Mouse (Mus musculus) intestine, postnatal 0 days (tissue): ENCODE data around the gene Xylb. TPM values are rescaled to one million over a fixed set of nuclear protein-coding genes. Genes with fewer than 3 reads are reported as not detected.
A peak's percentile ranks its signal among the peaks of the same experiment; 100 is the strongest.

Experiments
- ATAC-seq: fragments of 200-750 bp; cut with Nextera tagmentation; 2 replicates; pipeline ENCODE4 v1.8.0; 2017; ENCODE audit warnings: mild to moderate bottlenecking, moderate TSS enrichment, moderate library complexity
- H3K27ac ChIP-seq: fragments of 300-500 bp; sonication (generic); 2 replicates; pipeline ENCODE4 v1.5.1; 2014; ENCODE audit warnings: mild to moderate bottlenecking, low read depth, low read length, moderate library complexity
- H3K27me3 ChIP-seq: fragments of 300-500 bp; sonication (generic); replicated peaks from 2 replicates; pipeline ENCODE4 v1.6.1; 2014; ENCODE audit warnings: low read length, mixed read lengths; ENCODE audit not compliant: control insufficient read depth, insufficient read depth
- H3K36me3 ChIP-seq: fragments of 300-500 bp; sonication (generic); 2 replicates; pipeline ENCODE4 v1.6.1; 2014; ENCODE audit warnings: mild to moderate bottlenecking, moderate library complexity; ENCODE audit not compliant: control insufficient read depth, insufficient read depth
- H3K4me1 ChIP-seq: fragments of 300-500 bp; sonication (generic); replicated peaks from 2 replicates; pipeline ENCODE4 v1.6.1; 2014; ENCODE audit warnings: antibody characterized with exemption, low read length, mixed read lengths; ENCODE audit not compliant: control insufficient read depth, insufficient read depth
- H3K4me2 ChIP-seq: fragments of 300-500 bp; sonication (generic); replicated peaks from 2 replicates; pipeline ENCODE4 v1.6.1; 2014; ENCODE audit warnings: low read depth, mild to moderate bottlenecking, moderate library complexity
- H3K4me3 ChIP-seq: fragments of 300-500 bp; sonication (generic); 2 replicates; pipeline ENCODE4 v1.5.1; 2014; ENCODE audit warnings: low read depth, low read length
- H3K9ac ChIP-seq: fragments of 300-500 bp; sonication (generic); 2 replicates; pipeline ENCODE4 v1.6.1; 2014; ENCODE audit warnings: mild to moderate bottlenecking, low read depth, low read length
- H3K9me3 ChIP-seq: fragments of 300-500 bp; sonication (generic); 2 replicates; pipeline ENCODE4 v1.6.1; 2016; ENCODE audit warnings: mixed run types; ENCODE audit not compliant: control insufficient read depth
- CTCF ChIP-seq: sonication (generic); IDR thresholded peaks from 2 replicates; pipeline ENCODE4 v1.5.1; 2016; ENCODE audit warnings: low read depth, mild to moderate bottlenecking, control low read depth, antibody characterized with exemption, moderate library complexity
- WGBS: fragments of 180-500 bp; shearing (Covaris S2); extraction: QIAGEN DNeasy Blood & Tissue Kit; methylation state at CpG from one replicate; pipeline ENCODE4 v1.1.7; 2014; 5-methylcytosine and 5-hydroxymethylcytosine counted together
- polyA plus RNA-seq: library from polyadenylated mRNA; unstranded; fragments of >200 nt; fragmentation: Nextera tagmentation; extraction: Ambion mirVana; gene quantifications from 2 replicates; pipeline ENCODE4 v1.2.1, GENCODE M21; 2015

The Xylb gene
- polyA plus RNA-seq, 1 experiment from 2014 or later: 11.7 TPM

DNA sequence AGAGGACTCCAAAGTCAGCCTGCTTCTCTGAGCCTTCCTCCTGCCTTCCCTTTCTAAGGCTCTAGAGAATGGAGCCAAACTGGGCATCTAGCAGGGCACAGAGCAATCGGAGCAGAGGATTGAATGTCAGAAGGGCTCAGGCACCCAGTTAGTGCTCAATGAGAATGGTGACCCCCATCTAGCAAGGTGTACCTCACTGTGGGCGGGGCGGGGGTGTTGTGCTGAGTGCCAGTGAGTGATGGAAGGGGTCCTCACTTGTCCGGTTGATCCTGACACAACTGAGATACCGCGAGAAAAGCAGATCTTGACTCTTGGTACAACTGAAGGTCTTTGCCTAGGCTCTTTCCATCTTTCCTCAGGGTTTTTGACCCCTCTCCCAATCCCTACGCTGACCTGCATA is 18.1 kb upstream of the Xylb start:
- Histone ChIP-seq H3K36me3 (peaks cover 27% of the 10 kb centered on the region), H3K4me3 (peak overlapping the region; percentile 72), H3K9ac (peak overlapping the region; percentile 75), H3K9me3 (no peaks in the 10 kb centered on the region), H3K27ac (no peak overlapping the region), H3K4me2 (peak overlapping the region; percentile 66), H3K27me3 (no peaks in the 10 kb centered on the region), H3K4me1 (peaks cover 4% of the 10 kb centered on the region)
- 47% methylated on average over 7 of the region's 7 CpGs for WGBS
- no peak for TF ChIP-seq CTCF
- no peak for ATAC-seq

DNA sequence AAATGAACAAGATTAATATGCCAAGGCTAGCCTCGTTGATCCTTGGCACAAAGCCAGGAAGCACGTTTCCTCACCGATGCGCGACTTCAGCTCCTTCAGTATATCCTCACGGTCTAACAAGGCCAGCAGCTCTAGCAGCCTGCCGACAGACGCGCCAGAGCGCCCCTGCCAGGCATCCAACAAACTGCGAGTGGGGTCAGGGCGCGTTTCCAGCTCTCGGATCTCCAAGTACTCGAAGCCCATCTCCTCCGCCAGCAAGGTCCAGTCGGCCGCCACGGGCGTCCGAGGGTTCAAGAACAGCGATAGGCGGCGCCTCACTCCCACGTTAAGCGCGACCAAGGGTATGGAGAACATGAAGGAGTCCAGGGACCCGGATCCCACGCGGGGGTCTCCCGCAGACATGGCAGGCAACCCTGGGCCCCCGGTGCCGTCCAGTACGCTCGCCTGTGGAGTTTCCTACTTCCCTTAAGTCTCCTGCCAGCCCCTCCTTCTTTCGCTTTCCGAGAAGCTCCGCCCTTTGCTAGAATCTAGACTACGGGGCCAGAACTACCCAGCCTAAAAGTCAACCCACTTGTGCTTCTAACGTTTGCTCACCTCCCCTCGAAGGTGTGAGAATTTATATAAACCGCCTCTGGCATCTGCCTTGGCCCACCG is 17.5 kb upstream of the Xylb start, which contains the start of gene Acaa1a:
Gene Acaa1a (plus strand): TSS at position 119 of the 654 bp plus-strand sequence.
- ATAC-seq: peak; percentile 11; the same call in 1 of the 2 replicates
- H3K27me3 ChIP-seq: no peaks in the 10 kb centered on the region
- TF ChIP-seq CTCF: peak; percentile 49
- under 1% methylated on average over 43 of the region's 43 CpGs for WGBS
- peaks cover 4% of the 10 kb centered on the region for H3K4me1 ChIP-seq
- peak within 1 kb of the TSS; percentile 66 for H3K4me2 ChIP-seq
- peaks cover 32% of the 10 kb centered on the region for H3K36me3 ChIP-seq
- H3K9ac ChIP-seq: peak within 1 kb of the TSS; percentile 75
- peak within 1 kb of the TSS; percentile 84 for H3K27ac ChIP-seq
- H3K4me3 ChIP-seq: peak within 1 kb of the TSS; percentile 72
- no peaks in the 10 kb centered on the region for H3K9me3 ChIP-seq

GRCm38 (mm10) chr9:119340212-119340580 is 17.0 kb upstream of the Xylb start:
- no peaks in the 10 kb centered on the region for H3K9me3 ChIP-seq
- peaks cover 4% of the 10 kb centered on the region for H3K4me1 ChIP-seq
- peak overlapping the region; percentile 72 for H3K4me3 ChIP-seq
- 4% methylated on average over 8 of the region's 8 CpGs for WGBS
- peak overlapping the region; percentile 66 for H3K4me2 ChIP-seq
- H3K27me3 ChIP-seq: no peaks in the 10 kb centered on the region
- H3K27ac ChIP-seq: peak overlapping the region; percentile 84
- no peak for TF ChIP-seq CTCF
- peak overlapping the region; percentile 75 for H3K9ac ChIP-seq
- no peak for ATAC-seq
- H3K36me3 ChIP-seq: peaks cover 38% of the 10 kb centered on the region

DNA sequence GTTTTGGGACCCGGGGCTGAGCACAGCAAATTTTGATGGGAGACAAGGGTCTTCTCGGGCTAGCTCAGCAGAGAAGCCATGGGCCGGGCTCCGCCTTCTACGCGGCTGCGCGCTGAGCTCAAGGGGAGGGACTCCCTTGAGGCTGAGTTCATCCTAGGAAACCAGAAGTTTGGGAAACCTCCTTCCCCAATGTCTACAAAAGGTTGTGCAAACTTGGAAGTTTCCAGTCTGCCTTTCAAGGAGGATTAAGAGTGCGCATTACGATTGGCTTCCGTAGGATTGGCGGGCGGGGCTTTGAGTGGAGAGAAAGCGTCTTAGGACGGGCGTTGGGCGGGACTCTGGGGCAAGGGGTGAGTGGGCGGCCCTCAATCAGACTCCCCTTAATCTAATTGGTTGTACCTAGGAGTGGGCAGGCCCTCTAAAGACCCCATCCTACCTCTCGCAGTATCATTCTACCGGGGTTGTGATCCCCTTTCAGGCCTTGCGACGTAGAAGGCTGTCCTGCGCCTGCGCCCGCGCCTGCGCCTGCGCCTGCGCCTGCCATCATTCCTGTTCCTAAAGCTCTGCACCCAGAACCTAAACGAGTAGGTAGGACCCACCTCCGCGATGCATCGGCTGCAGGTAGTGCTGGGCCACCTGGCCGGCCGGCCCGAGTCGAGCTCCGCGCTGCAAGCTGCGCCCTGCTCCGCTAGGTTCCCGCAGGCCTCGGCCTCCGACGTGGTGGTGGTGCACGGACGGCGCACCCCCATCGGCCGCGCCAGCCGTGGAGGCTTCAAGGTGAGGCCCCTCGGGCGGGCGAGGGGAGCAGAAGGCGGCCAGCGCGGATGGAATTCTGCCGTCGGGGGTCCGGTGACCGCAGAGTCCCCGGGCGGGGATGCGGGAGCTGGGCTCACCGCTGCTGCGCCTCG is 16.0 kb upstream of the Xylb start, which contains the start of gene Myd88:
Gene Myd88 (minus strand): TSS at position 503 of the 908 bp plus-strand sequence.
- TF ChIP-seq CTCF: no peak
- Histone ChIP-seq H3K4me1 (peaks cover 4% of the 10 kb centered on the region), H3K36me3 (peaks cover 44% of the 10 kb centered on the region), H3K4me3 (peak within 1 kb of the TSS; percentile 72), H3K27ac (peak within 1 kb of the TSS; percentile 84), H3K27me3 (no peaks in the 10 kb centered on the region), H3K9me3 (no peaks in the 10 kb centered on the region), H3K4me2 (peak within 1 kb of the TSS; percentile 66), H3K9ac (peak within 1 kb of the TSS; percentile 60)
- under 1% methylated on average over 68 of the region's 68 CpGs for WGBS
- ATAC-seq: peak; percentile 95

DNA sequence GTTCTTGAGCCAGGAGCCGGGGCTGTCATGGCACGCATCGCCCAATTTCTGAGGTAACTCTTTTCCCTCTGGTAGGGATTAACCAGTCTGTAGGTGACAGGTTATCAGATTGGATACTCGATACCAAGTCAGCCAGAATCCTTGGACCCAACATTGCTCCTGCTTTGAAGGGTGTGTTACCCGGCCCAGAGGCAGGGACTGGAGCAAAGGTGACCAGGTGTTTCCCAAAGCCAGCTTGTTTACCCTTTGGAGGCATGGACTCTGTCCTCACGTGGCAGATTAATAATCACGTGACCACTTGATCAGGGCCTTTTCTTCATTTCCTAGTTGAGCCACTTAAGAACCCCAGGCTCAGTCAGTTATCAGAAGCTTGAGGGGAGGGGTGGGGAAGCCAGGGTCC is 14.5 kb upstream of the Xylb start:
- H3K9me3 ChIP-seq: no peaks in the 10 kb centered on the region
- H3K9ac ChIP-seq: peak overlapping the region; percentile 60; the same call in 1 of the 2 replicates
- no peak overlapping the region for H3K27ac ChIP-seq
- no peak for TF ChIP-seq CTCF
- H3K4me2 ChIP-seq: peak overlapping the region; percentile 66
- peaks cover 43% of the 10 kb centered on the region for H3K36me3 ChIP-seq
- peak; percentile 47 for ATAC-seq
- no peaks in the 10 kb centered on the region for H3K27me3 ChIP-seq
- 44% methylated on average over 7 of the region's 7 CpGs for WGBS
- no peak overlapping the region for H3K4me3 ChIP-seq
- H3K4me1 ChIP-seq: peaks cover 4% of the 10 kb centered on the region

GRCm38 (mm10) chr9:119346376-119346775 is 10.8 kb upstream of the Xylb start:
- peaks cover 58% of the 10 kb centered on the region for H3K36me3 ChIP-seq
- no peak for ATAC-seq
- whole genome bisulfite sequencing: 94% methylated on average over 8 of the region's 8 CpGs

More at GRCm38 (mm10) chr9:119346376-119346775, 10.8 kb upstream of the Xylb start:
- Histone ChIP-seq H3K4me2 (no peak overlapping the region), H3K27ac (no peak overlapping the region), H3K9me3 (no peaks in the 10 kb centered on the region), H3K4me1 (peaks cover 4% of the 10 kb centered on the region), H3K9ac (no peak overlapping the region), H3K27me3 (no peaks in the 10 kb centered on the region), H3K4me3 (no peak overlapping the region)
- TF ChIP-seq CTCF: no peak
